Mouse (Mus musculus) macrophage (primary cell): ENCODE results near the gene Tubb4a. TPM values are rescaled to one million over a fixed set of nuclear protein-coding genes. Genes with fewer than 3 reads are reported as not detected.
"Not testable (repeated sequence)": the region's sequence is repeated elsewhere in the genome, so short reads cannot be mapped to it uniquely, and the experiment has no call there.

ENCODE experiments used
- H3K27ac ChIP-seq: fragments of 350-480 bp; formaldehyde crosslinking; 2 replicates; pipeline ENCODE4 v1.9.0; 2021
- H3K36me3 ChIP-seq: fragments of 350-480 bp; formaldehyde crosslinking; 2 replicates; pipeline ENCODE4 v1.9.0; 2021; ENCODE audit errors: inconsistent target
- H3K4me3 ChIP-seq: fragments of 350-480 bp; formaldehyde crosslinking; 2 replicates; pipeline ENCODE4 v1.9.0; 2021; ENCODE audit errors: inconsistent target
- H3K79me2 ChIP-seq: fragments of 350-480 bp; formaldehyde crosslinking; 2 replicates; pipeline ENCODE4 v1.9.0; 2021; ENCODE audit errors: inconsistent target
- WGBS: methylation state at CpG from one replicate; pipeline ENCODE4 v1.1.7; 2026; ENCODE audit warnings: inconsistent platforms; ENCODE audit not compliant: missing documents; 5-methylcytosine and 5-hydroxymethylcytosine counted together
- polyA plus RNA-seq: library from polyadenylated mRNA; stranded (reverse); fragments of 250-400 nt; gene quantifications from 3 replicates; pipeline ENCODE4 v1.2.4, GENCODE M21; 2018; ENCODE audit warnings: inconsistent platforms
- total RNA-seq, 78 experiments: library from RNA; depleted of rRNA; stranded (reverse); fragments of 250-400 nt; gene quantifications; 1 replicate in 9 of 78; 2 replicates in 24 of 78; 3 replicates in 43 of 78; 4 replicates in 2 of 78; pipeline ENCODE4 v1.2.4; 2018; ENCODE audit warnings: inconsistent platforms in 56 of 78

Gene Tubb4a
- total RNA-seq (2018; cell fraction: chromatin; rRNA removed): 1 to 10 TPM in 4 of 26 experiments, under 1 TPM in 13, not detected in 9; 0.33 to 1.9 (median 0.70) TPM
- under 1 TPM; 0.04 to 0.38 (median 0.18) TPM for total RNA-seq (2018; cell fraction: cytosol; rRNA removed)
- total RNA-seq (2018; cell fraction: nucleus; rRNA removed): 1 to 10 TPM in 3 of 26 experiments, under 1 TPM in 21, not detected in 2; 0.21 to 1.2 (median 0.78) TPM
- polyA plus RNA-seq: 0.15 to 0.36 TPM (median 0.27 TPM) in 3 replicates

DNA sequence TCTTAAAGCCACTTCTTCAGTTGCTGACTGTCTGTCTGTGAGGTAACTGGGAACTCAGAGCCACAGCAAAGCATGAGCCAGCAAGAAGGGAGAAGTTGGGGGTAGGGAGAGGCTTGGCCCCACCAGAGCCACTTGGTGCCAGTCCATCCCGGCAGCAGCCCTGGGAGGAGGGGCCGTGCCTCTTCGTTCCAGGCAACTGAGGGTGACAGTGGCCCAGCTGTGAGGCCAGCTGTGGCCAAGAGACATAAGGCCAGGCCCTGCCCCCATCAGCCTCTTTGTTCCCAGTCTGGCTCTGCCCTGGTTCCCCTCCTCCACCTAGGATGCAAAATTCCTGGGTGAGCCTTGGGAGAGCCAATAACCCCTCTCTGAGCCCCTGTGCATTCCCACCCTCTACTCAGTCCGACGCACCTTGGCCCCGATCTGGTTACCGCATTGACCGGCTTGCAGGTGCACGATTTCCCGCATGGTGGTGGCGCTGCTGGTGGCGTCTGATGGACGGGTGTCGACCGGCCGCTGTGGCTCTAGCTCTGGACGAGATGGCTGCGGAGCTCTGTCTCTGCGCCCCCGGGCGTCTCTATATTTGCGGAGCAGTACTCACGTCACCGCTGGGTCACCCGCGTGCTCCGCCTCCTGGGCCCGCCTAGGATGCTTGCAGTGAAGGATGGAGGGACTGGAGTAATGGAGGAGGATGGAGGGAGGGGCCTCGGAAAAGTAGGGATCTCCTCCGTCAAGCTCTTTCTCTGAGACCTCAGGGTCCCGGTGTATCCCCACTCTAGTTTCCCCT lies at the start of gene Tubb4a:
Tubb4a (minus strand) TSS at position 734 of the 784 bp plus-strand sequence.
- 50% methylated on average over 27 of the region's 31 CpGs for WGBS
- Histone ChIP-seq H3K36me3 (0 out of 2 replicates have a peak, but pooled peaks cover 4% of the 10 kb centered on the region), H3K27ac (no peak within 1 kb of the TSS), H3K79me2 (no peaks in the 10 kb centered on the region), H3K4me3 (no peak within 1 kb of the TSS)

GRCm38 (mm10) chr17:57135635-57136034 lies 48.1 kb upstream of the Tubb4a start:
- H3K4me3 ChIP-seq: no peak overlapping the region
- 96% methylated on average over 3 of the region's 3 CpGs for WGBS
- no peaks in the 10 kb centered on the region for H3K36me3 ChIP-seq
- no peak overlapping the region for H3K27ac ChIP-seq
- no peaks in the 10 kb centered on the region for H3K79me2 ChIP-seq

- Histone ChIP-seq H3K36me3 (no peaks in the 10 kb centered on the region), H3K4me3 (no peak overlapping the region), H3K79me2 (no peaks in the 10 kb centered on the region), H3K27ac (no peak overlapping the region)
- WGBS: 94% methylated on average over 2 of the region's 2 CpGs
Measured at GRCm38 (mm10) chr17:57134693-57135092, 47.1 kb upstream of the Tubb4a start.

DNA sequence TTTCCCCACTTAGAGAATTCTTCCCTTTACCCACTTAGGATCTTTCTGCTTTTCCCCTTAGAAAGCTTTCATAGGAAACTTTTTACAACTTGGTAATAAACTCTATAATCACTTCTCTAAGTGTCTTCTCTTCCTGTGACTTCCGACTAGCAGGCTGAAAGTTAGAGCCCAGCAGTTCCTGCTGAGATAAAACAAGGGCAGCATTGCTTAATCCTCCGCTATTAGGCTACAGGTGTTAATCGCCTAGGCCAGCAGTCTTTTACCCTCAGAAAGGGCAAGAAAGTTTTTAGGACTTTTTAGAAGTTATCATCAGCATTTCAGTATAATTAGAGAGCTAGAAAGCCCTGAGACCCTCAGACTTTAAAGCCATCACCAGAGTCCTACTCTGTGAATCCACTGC lies 46.4 kb upstream of the Tubb4a start:
- H3K27ac ChIP-seq, H3K4me3 ChIP-seq, H3K36me3 ChIP-seq, H3K79me2 ChIP-seq: not testable (repeated sequence)
- 60% methylated on average over 3 of the region's 3 CpGs for WGBS

DNA sequence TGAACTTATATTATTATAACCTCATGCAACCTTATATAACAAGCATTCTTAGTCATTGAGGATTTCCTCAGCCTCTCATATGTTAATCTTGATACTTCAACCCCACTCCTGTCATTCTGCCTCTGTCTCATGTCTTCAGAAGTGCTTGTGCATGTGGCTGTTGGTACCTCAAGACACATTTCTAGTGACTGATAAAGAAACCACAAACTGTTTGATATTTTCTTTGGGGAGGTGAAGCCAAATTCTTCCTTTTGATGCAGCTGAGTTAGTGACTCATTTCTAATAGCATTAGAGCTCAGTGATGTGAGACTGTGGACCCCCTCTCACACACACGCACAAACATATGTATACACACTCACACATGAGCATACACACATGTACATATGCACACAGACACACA lies 44.2 kb upstream of the Tubb4a start:
- no peaks in the 10 kb centered on the region for H3K36me3 ChIP-seq

GRCm38 (mm10) chr17:57125853-57126622 lies 38.5 kb upstream of the Tubb4a start:
- no peak overlapping the region for H3K27ac ChIP-seq
- WGBS: 84% methylated on average over 3 of the region's 3 CpGs
- H3K79me2 ChIP-seq: no peaks in the 10 kb centered on the region
- H3K36me3 ChIP-seq: no peaks in the 10 kb centered on the region
- H3K4me3 ChIP-seq: no peak overlapping the region

More for the DNA sequence above, 44.2 kb upstream of the Tubb4a start:
- 80% methylated on average over 1 of the region's 1 CpGs for WGBS
- no peaks in the 10 kb centered on the region for H3K79me2 ChIP-seq
- no peak overlapping the region for H3K4me3 ChIP-seq
- no peak overlapping the region for H3K27ac ChIP-seq

- Histone ChIP-seq H3K36me3 (no peaks in the 10 kb centered on the region), H3K79me2 (no peaks in the 10 kb centered on the region), H3K4me3 (no peak overlapping the region), H3K27ac (no peak overlapping the region)
- 78% methylated on average over 4 of the region's 4 CpGs for WGBS
Measured at GRCm38 (mm10) chr17:57124792-57125191, 37.2 kb upstream of the Tubb4a start.

GRCm38 (mm10) chr17:57123192-57124118 lies 35.9 kb upstream of the Tubb4a start:
- no peak overlapping the region for H3K27ac ChIP-seq
- no peak overlapping the region for H3K4me3 ChIP-seq
- H3K79me2 ChIP-seq: no peaks in the 10 kb centered on the region
- H3K36me3 ChIP-seq: no peaks in the 10 kb centered on the region
- 92% methylated on average over 10 of the region's 11 CpGs for WGBS

DNA sequence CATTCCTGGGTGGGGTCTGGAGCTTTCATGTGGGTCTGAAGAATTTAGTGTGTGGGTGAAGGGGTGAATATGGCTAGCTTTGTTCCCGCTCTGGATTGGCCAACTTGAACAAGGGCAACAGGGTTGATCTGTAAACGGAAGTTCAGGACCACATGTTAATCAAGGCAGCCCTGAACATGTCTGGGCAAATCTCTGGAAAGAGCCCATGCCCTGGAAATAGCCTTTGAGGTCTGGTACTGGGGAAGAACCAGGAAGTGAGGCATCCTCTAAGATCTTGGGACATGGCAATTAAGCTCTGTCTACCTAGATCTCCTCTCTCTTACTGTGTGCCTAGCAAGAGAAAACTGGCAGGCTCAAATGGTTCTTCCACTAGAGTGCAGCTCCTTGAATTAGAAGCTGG lies 34.3 kb upstream of the Tubb4a start:
- Histone ChIP-seq H3K79me2 (no peaks in the 10 kb centered on the region), H3K36me3 (no peaks in the 10 kb centered on the region), H3K4me3 (no peak overlapping the region), H3K27ac (no peak overlapping the region)
- WGBS: 88% methylated on average over 2 of the region's 2 CpGs

DNA sequence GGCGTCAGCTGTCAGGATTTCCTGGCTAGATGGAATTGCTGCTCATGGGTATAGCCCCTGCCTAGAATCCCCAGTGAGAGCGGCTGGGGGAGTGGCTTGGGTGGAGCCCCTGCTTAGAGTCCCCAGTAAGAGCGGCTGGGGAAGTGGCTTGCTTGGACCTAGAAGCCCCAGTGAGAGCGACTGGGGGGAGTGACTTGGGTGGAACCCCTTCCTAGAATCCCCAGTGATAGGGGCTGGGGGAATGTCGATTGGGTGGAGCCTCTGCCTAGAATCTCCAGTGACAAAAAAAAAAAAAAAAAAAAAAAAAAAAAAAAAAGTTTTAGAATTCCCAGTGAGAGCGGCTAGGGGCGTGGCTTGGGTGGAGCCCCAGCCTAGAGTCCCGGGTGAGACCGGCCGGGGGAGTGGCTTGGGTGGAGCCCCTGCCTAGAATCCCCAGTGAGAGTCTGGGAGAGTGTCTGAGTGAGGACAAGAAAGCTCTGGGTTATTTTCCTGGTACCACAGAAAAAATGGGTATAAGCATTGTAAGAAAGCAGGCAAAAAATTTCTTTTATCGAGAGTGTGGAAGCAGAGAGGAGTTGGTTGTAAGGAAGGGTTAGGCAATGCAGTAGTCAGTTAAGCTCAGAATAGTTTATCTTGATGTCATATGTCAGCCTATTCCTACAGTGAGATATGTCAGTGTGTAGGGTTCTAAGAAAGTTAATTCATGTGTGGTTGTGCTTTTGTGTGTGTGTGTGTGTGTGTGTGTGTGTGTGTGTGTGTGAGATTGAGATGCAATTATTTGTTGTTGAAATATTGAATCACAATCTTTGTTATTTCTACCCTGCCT lies 31.2 kb upstream of the Tubb4a start:
- 36% methylated on average over 8 of the region's 11 CpGs for WGBS
- Histone ChIP-seq H3K4me3 (no peak overlapping the region), H3K36me3 (no peaks in the 10 kb centered on the region), H3K27ac (no peak overlapping the region), H3K79me2 (no peaks in the 10 kb centered on the region)

- no peak overlapping the region for H3K4me3 ChIP-seq
- WGBS: 93% methylated on average over 2 of the region's 2 CpGs
- no peaks in the 10 kb centered on the region for H3K36me3 ChIP-seq
- H3K79me2 ChIP-seq: no peaks in the 10 kb centered on the region
- H3K27ac ChIP-seq: no peak overlapping the region
Measured at GRCm38 (mm10) chr17:57116801-57117200, 29.2 kb upstream of the Tubb4a start.

- Histone ChIP-seq H3K79me2 (0 out of 2 replicates have a peak, but pooled peaks cover under 1% of the 10 kb centered on the region), H3K36me3 (no peaks in the 10 kb centered on the region), H3K27ac (peak overlapping the region; percentile 85), H3K4me3 (no peak overlapping the region)
- WGBS: 9% methylated on average over 10 of the region's 10 CpGs
Measured at GRCm38 (mm10) chr17:57112768-57113474, 25.3 kb upstream of the Tubb4a start.

DNA sequence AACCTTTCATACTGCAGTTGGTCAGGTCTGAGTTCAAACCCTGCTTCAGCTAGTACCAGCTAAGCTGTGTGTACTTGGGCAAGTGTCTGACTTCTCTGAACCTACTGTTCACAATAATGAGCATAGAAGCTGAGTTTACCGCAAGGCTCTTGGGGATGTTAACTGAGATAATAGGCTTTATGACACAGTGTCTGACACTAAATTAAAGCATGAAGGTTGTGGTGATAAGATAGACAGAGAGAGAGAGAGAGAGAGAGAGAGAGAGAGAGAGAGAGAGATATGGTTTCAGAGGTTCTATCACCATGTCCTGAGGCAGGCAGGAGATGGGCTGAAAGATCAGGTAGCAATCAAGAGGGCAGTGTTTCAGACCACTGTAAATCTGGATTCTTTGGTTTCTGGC lies 22.4 kb upstream of the Tubb4a start:
- no peak overlapping the region for H3K4me3 ChIP-seq
- H3K27ac ChIP-seq: no peak overlapping the region
- no peaks in the 10 kb centered on the region for H3K36me3 ChIP-seq
- WGBS: 100% methylated on average over 1 of the region's 1 CpGs
- peaks cover 28% of the 10 kb centered on the region for H3K79me2 ChIP-seq
